Mouse (Mus musculus) inflammation-experienced regulatory T-cells, adult 6 months (primary cell): ENCODE measurements around the gene Dlgap1. TPM values are rescaled to one million over a fixed set of nuclear protein-coding genes. Genes with fewer than 3 reads are reported as not detected.

Experiments used
- ATAC-seq: one replicate; pipeline ENCODE4 v1.8.0; 2017
- polyA plus RNA-seq, 3 experiments: library from polyadenylated mRNA; unstranded; fragments of 100-300 nt; shearing (Covaris generic); gene quantifications; one replicate each; pipeline ENCODE4 v1.2.1; 2017

Dlgap1 gene
- polyA plus RNA-seq, 3 experiments from 2014 or later = not detected

DNA sequence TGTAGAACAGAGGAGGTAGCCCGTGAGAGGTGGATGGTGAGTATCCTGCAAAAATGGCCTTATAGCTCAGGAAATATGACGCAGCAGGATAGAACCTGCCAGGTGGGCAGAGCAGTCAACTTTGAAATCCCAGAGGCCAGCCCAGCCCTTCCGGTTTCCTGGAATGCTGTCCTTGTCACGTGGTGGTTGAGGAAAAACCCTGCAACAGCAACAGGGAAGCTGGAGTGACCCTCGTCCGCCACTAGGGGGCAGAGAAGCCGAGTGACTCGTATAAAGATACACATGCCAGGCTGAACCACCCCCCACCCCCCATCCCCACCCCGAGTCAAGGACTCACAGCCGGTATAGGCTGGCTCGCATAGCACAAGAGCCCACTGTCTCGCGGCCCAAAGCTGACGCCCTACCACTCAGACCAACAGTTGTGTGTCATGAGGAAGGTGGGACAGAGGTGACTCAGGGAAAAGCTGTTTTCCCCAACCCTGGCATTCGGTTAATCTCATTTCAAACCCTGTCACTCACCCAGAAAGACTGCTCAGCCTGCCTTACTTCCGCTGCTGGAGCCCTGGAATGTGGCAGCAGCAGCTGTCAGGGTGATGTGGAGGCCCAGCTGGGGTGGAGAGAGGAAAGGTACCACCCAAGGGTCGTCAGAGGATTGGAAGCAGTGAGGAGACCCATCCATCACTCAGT is 769.4 kb downstream of the Dlgap1 start:
- peak; percentile 54 for ATAC-seq

DNA sequence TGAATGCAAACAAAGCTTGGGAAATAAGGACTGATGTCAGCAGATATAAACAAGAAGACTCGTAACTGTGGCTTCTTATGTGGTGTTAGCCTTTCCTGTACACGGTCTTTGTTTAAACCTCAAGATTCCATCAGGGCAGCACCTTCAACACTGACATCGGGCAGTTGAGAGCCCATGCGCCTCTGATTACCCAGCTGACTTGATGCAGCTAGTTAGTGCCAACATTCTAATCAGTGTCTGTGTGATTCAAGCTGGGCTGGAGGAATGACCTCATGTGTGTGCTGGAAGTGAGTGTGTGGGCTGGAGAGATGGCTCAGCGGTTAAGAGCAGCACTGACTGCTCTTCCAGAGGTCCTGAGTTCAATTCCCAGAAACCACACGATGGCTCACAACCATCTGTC is 770.5 kb downstream of the Dlgap1 start:
- no peak for ATAC-seq

DNA sequence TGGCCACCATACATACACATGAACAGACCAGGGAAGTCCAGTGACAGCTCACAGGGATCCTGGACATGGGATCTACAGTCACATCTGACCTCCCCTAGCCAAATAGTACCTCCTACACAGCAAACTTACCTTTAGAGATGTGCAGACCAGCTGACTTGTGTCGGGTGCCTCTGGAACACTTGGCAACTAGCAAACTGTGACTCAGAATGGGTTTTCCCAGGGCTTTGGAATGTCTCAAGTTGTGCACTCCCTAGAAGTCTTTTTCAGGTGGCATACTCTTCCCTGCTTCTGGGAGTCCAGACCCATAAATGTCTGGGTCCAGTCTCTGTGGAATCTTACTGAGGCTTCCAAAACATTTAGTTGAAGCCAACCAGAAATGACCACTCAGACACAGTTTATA is 772.8 kb downstream of the Dlgap1 start:
- no peak for ATAC-seq

DNA sequence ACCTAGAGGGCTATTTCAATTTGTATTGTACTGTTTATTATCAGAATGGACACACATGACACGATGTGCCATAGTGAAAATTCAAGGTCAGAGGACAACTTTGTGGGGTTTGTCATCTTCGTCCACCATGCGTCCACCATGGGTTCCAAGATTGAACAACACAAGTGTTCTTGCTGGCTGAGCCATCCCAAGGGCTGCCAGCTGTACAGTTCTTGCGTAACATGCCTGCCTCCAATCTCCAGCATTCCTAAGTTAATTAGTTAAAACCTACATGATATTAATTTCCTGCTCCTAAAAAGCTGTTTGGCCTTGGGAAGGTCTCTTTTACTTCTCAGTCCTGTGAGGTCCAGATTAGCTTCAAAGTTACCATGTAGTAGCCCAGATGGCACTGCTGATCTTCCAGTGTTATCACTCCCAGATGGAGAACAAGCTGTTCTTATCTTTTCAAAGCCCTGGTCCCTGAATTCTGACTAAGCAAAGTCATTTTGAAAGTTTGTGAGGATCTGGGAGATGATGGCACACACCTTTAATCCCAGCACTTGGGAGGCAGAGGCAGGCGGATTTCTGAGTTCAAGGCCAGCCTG is 775.8 kb downstream of the Dlgap1 start:
- no peak for ATAC-seq

DNA sequence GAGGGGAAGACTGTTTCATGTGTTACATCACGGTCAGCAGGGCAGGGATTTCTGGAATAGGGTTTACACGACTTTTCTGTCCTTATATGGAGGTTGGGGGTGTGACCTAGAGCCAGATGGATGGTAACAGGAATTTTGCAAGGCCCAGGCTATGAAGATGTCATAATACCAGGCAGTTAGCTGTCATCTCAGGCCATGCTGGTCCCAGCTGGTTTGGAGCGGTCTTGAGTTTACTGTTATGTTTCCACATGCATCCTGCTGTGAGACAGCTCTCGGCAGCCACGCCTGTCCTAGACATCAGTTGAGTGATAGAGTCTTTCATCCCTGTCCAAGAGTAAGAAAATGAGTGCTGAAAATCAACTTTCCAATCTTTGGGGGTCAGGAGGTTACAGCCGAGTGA is 776.5 kb downstream of the Dlgap1 start:
- no peak for ATAC-seq

DNA sequence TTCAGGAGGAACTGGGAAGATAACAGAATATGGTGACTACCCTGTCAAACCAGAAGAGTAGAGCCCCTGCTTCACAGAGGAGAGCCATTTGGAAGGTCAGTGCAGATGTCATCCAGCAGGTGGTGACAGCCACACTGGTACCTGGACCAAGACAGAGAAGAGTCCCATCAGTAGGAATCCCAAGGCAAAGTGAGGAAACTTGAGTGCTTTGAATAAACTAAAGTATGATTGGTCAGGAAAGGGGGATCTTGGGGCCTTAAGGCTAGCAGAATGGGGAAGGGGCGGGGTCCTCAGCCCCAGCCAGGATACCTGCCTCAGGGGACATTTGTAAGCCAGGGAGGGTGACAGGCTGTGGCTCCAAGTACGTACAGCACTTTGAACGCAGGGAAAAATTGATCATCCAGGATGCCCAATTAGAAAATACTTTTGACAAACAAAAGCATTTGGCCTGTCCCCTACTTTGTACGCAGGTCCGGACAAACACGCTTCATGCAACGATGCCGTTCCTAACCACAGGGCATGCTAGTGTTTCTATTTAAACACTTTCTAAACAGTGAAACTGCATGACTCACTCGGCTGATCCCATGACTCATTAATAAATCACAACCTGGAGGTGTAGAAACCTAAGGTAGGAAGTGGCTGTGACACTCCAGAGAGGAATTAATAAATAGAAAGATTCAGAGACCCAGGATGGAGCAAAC is 777.7 kb downstream of the Dlgap1 start:
- ATAC-seq = peak; percentile 34

DNA sequence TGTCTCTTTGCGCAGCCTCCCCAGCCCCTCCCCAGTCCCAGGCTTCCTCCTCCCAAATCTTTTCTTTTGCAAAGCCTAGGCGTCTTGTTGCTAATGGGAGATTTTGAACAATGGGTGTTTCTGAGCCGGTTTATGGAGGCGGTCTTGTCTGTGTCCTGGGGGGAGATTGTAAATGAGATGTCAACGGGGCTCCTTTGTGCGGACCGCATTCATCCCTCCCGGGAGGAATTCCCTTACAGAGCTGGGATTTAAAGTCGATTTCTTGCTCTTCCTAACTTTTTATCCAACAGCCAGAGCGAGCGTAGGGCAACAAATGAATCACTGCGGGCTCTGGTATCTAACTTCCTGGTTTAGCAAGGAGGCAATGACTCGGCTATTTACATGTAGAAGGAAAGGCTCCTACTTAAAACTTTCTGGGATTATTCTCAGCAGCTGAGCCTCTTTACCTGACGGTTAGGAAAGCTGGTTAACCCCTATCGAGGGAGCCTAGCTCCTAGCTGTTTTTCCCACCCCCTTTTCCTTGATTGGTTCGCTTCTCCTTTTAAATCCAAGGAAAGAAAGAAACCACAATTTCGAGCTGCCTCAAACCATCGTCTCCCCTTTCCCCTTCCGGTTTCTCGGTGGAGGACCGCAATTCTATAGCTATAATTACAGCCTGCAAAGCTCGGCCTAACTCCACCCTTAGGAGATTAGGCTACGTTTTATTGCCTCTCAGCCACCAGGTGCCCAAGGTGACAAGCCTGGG is 779.0 kb downstream of the Dlgap1 start:
- ATAC-seq = peak; percentile 44

DNA sequence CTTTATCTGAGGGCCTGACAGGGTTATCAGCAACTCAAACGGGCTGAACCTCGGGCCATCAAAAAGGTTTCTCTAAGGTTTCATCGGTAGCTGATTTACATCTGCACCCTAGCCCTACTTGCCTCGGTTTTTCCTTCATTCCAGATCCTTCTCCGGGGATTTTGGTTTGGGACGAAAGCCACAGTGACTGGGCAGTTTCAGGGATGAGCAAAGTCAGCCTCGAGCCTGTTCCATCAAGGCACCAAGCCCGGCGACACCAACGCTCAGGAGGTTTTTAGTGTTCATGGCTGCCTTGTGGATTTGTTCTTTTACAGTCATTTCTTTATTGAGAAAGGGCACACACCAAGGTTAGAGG is 779.6 kb downstream of the Dlgap1 start:
- no peak for ATAC-seq

DNA sequence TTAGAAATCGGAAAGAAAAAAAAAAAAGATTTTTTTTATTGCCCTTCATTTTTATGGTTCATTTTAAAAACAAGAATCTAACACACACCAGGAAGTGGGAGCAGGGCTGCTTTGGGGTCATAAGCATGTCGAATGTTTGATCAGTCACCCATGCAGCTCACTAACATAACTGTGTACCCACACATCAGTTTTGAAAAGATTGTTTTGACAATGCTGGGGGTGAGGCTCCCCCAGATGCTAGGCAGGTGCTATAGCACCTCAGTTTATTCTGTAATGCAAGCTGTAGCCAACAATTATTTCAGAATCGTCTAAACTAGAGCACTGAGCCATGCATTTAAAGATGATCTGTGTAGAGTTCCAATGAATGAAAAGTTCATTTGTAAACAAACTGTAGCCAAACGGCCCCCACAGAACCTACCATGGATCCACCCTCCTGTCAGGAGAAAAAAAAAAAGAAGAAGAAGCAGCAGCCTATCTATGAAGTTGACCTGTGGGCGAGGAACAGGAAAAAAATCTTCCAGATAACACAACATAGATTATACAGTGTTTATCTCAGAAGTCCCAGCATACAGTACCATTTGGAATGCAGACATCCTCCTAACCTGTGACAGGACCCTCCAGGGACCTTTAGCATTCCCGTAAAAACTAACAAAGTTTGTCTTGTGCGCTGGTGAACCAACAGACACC is 780.2 kb downstream of the Dlgap1 start:
- no peak for ATAC-seq

DNA sequence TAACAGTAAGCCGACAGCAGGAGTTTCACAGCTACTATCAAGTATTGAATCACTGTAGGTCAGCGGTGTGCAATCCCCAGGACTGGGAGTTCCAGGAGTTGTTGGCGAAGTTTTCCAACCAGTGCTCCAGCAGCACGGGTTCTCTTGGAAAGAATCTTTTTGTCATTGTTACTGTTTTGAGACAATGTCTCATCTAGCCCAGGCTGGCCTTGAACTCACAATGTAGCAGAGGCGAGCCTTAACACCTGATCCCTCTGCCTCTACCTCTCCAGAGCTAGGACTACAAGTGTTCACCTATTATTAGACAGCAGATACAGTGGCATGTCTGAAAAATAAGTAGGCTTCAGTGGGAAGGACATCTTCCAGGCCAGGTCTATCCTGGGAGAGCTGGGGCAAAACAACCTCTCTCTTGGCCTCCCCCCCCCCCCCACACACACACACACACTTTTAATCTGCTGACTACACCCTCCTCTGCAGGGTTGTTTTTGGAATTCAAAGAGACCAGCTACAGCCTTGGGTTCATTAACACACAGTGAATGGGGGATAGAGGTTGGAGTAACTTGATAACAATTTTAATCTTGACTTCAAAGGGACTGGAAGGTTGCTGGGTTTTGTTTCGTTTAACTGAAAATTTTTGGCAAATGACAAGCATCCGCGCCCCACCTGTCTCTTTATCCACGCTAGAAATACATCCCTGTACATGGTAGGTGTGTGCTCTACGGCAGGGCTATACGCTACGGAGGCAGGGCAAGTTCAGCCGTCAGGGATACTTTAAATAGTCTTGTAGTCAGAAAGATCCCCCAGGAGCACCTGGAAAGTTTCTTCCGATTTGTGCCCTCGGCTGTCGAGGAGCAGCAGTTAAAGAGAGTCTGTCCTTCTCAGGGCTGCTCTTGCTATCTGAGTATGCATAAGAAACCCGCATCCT is 781.6 kb downstream of the Dlgap1 start:
- no peak for ATAC-seq

DNA sequence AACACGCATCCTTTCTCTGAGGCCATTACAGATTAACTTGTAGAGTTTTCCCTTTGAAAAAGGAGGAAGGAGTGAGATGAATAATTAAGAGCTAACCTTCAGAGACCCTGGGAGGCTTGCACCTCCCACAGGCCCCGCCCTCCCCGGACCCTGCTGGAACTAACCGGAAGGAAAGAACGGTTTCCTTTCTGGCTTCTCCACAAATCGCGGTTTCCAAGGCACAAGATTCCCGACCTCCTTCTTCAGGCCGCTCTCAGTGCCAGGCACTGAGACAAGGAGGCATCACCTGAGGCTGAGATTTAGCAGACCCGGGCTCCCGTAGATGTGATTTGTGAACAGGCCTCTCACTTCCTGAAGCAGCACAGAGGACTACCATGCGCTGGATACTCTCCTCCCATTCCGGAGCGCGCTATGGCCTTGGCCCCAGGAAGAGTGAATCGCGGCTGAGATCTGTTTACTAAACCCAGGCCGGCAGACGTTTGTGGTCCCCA is 782.3 kb downstream of the Dlgap1 start:
- no peak for ATAC-seq

DNA sequence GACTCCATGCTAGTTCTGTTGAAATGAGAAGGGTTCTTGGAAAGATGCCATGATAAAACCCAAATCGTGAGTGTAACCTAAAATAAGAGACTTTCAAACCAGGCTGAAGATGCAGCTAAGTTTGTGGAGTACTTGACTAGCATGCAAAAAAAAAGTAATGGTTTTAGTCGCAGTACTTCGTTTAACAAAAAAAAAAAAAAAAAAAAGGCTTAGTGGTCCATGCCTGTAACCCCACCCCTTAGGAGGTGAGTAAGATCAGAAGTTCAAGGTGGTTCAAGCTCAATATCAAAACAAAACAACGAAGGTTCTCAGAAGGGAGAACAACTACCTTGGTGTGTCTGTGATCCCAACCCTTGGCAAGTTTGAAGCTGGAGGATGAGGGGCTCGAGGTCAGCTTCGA is 782.8 kb downstream of the Dlgap1 start:
- ATAC-seq = no peak

DNA sequence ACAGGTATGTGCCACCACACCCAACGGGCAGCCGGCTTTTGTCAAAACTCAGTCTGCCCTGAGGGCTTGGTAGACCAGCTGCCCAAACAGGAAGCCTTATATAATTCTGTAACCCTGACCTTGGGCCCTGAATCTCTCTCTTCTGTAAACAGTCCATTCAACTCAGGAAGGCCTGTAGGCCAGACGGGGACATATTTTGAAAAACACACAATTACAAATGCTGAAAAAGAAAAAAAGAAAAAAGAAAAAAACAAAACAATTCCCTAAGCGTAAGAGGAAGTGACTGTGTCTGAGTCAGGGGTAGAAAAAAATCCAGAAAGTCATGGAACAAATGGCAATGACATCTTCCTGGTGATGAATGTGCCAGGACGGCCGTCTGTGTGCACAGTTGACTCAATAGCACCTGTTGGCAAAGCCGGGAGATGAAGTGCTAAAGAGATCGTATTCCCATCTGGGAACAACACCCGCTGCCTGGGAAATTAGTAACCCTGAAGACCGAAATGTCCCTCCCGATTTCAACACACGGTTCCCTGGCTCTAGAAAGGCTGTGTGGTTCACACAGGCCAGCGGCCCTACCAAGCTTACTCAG is 784.7 kb downstream of the Dlgap1 start:
- ATAC-seq = no peak

DNA sequence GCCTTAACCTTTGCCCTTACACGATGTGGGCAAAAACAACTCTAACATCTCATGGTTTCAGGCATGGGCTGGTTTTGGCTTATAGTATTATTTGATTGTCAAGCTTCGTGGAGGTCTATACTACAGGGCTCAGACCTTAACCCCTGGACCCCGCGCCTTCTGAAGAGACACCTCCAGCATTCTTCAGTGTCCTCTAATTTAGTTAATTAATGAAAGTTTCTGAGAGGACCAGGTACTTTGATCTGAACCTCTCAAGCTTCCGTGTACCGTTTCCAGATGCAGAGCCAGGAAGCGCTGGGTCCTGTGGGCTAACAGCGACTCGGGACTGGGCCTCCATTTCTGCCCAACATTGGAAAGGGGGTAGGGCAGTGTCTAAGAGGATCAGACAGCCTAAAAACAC is 785.2 kb downstream of the Dlgap1 start:
- no peak for ATAC-seq

DNA sequence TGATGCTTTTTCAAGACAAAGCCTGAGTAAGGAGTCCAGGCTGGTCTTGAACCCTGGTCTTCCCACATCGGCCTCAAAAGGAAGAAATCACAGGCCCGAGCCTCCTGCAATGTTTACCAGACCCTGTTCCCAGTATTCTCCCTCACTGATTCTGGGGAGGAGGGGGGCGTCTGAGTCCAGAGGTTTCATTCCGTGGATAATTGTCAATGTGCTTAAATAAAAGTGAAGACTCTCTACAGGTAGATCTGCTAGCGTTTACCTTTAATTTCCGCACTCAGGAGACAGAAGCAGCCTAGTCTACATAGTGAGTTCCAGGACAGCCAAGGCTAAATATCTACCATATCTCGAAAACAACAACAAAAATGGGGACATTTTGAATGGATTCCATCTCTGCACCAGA is 785.8 kb downstream of the Dlgap1 start:
- ATAC-seq = no peak

DNA sequence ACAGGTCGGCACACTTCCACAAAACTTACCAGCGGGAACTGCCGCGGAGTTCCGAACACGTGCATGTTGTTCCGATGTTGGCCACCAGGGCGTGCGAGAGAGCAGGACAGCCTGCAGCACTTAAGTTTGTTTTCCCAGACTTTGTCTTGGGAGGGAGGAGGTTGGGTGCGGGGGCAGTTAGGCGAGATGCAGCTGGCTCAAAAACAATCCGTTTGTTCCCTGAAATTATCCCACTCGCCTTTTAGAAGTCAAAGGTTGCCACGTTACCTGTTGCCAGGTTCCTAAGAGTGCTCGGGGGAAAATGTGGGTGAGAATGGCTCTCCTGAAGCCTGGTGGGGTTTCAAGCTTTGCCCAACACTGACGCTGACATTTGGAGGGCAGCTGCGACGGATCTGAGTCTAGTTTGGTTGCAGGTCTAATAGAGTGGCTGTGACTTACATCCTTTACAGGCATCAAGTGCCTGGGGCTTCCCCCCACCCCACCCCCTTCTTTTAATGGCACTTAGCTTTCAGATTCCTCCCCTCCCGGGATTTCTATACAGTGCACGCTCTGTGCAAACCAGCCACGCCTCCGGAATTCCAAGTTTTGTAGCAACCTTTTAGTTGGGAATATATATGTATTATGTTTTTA is 786.3 kb downstream of the Dlgap1 start:
- ATAC-seq = peak; percentile 71

DNA sequence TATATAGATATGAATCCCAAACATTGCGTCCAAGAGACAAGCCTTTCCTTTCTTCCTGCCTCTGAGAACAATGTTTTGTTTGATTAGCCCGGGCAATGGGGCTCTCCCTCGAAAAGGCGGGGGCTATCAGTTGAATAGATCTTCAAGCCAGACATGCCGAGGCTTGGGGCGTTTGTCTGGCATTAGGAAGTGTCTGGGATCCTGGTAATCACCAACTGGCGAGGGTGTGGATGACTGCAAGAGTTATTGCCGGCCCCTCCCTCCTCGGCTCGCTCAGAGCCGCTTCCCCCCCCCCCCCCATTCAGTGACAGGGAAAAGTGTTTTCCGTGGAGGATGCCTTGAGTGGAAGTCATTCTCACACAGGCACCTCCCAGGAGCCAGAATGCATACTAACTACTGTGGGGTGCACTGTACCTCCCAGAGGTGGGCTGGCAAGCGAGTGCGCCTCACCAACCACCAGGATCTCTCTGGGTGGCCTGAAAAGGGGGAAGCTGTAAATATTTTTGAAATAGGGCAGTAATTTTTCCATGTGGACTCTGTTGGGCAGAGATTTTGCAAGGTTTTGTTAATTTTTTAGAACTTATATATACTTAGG is 786.9 kb downstream of the Dlgap1 start:
- no peak for ATAC-seq

DNA sequence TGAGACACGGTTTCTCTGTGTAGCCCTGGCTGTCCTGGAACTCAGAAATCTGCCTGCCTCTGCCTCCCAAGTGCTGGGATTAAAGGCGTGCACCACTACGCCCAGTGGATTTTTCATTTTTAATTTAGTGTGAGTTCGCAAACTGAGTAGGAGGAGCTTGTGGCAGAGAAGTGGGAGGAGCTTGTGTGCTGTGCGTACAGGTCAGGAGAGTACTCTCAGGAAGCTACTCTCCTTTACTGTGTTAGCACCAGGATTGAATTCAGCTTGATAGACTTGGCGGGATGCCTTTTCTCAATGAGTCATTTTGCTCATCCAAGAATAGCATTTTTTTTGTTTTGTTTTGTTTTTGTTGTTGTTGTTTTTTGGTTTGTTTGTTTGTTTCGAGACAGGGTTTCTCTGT is 793.1 kb downstream of the Dlgap1 start:
- ATAC-seq = no peak

DNA sequence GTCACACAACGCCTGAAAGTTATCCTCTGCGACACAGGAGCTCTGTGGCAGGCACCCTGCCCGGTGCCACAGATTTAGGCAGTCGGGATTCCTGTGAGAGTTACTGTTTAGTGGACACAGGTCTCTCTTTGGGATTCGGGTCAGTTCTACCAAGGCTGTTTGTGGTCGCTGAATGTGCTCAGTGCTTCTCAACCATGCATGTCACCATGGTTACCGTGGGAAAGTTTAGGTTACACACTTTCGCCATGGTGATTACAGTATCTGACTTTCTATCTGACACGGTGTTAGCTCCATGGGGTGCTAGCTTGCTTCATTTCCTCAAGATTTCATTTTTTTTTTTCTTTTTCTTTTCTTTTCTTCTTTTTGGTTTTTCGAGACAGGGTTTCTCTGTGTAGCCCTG is 793.8 kb downstream of the Dlgap1 start:
- no peak for ATAC-seq

DNA sequence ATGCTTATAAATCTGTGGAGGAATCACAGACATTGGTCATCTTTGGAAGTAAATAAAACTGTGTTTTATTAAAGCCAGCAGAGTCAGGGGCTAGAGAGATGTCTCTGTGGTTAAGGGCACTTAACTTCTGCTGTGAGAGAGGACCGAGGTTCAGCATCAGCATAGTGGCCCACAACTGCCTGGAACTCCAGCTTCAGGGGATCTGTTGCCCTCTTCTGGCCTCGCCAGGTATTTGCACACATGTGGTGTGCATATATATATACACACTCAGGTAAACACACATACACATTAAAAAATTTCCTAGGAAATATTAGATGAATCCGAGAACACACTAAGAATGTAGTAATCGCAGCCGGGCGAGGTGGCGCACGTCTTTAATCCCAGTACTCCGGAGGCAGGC is 796.5 kb downstream of the Dlgap1 start:
- no peak for ATAC-seq
